Mouse (Mus musculus) G1E (cell line): Measurements from ENCODE around the gene 1700025F22Rik.

Experiments used
- CTCF ChIP-seq: IDR thresholded peaks from 2 replicates; pipeline ENCODE4 v1.5.1; 2012; ENCODE audit warnings: low read depth, low read length, inconsistent platforms, mixed read lengths
- GATA1 ChIP-seq: IDR thresholded peaks from 2 replicates; pipeline ENCODE4 v1.6.1; 2012; ENCODE audit warnings: borderline replicate concordance, low read length, inconsistent platforms, mixed read lengths
- GATA2 ChIP-seq: IDR thresholded peaks from 2 replicates; pipeline ENCODE4 v1.6.1; 2012; ENCODE audit warnings: low read depth, low read length, inconsistent platforms, borderline replicate concordance
- POLR2AphosphoS5 ChIP-seq: IDR thresholded peaks from 2 replicates; pipeline ENCODE4 v1.6.1; 2012; ENCODE audit warnings: low read depth, low read length, inconsistent platforms; ENCODE audit not compliant: insufficient replicate concordance
- TAL1 ChIP-seq: conservative IDR thresholded peaks from 2 replicates; pipeline ENCODE4 v1.6.1; 2012; ENCODE audit warnings: low read depth, low read length, inconsistent platforms, mixed read lengths

DNA sequence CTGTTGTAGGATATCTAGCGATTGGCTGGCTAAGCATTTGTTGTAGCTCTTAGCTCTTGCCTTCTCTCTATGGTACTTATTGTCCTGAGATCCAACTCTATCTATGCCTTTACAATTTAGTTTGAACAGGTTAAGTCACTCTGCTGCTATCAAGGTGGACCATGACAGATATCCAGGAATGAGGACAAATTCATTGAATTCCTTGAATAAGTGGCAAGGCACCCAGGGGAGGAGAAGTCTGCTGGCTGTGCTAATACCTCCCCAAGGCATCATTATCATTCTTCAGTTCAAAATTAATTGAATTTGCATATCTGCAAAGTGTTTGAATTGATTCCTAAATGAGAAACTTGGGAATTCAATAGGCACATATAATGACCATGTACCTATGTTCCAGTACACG, 12.3 kb upstream of the 1700025F22Rik start:
- TF ChIP-seq CTCF, result no peak
- TF ChIP-seq TAL1, result no peak
- no peak for TF ChIP-seq GATA1
- no peak for TF ChIP-seq POLR2AphosphoS5
- no peak for TF ChIP-seq GATA2
